Mouse (Mus musculus) heart, postnatal 0 days (tissue): Measurements from ENCODE around the gene Pid1.

ENCODE experiments used
- CTCF ChIP-seq: IDR thresholded peaks from 2 replicates; pipeline ENCODE4 v1.5.1; 2016; ENCODE audit warnings: antibody characterized with exemption, control low read depth, low read depth
- EP300 ChIP-seq: IDR thresholded peaks from 2 replicates; pipeline ENCODE4 v1.6.1; 2016; ENCODE audit warnings: antibody characterized with exemption, low read depth

DNA sequence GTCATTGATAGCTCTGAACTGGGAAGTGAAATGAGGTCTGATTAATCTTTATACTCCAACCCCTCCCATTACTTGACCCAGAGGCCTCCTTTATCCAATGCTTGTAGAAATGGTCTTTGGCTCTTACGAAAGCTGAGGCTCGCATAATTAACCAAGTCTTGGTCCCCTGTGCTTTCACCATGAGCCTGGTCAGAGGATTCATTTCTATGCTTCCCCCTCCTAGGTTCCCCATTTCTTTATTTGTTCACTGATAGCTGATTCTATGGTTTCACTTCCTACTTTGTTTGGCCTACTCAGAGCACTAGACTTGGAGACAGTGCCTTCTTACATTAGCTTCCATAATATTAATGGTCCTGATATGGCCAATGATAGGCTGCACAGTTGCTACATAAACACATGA lies 13.7 kb downstream of the Pid1 start:
- TF ChIP-seq CTCF: no peak
- no peak for TF ChIP-seq EP300
